Mouse (Mus musculus): ENCODE results near the gene Itpr2. TPM values are rescaled to one million over a fixed set of nuclear protein-coding genes. Genes with fewer than 3 reads are reported as not detected.
A peak's percentile ranks its signal among the peaks of the same experiment; 100 is the strongest.

Gene Itpr2
- polyA plus RNA-seq, 1 experiment from 2014 or later: 4.1 TPM

DNA sequence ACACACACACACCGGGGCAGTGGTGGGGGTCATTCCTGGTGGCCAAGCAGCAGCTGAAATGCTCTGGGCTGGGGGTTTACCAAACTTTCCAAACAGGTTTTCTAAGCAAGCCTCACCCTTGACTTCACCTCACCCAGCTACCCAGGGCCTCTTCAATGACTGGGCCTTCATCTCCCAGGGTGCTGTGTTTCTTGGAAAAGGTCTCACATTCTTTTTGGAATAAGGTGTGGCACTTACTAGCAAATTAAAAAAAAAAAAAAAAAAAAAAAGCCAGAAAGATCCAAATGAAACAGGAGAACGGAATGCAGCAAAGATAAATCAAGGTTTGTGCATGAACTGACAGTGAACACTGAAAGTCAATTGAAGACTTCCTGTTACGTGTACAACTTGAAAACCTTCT, 77.2 kb downstream of the Itpr2 start:
- Histone ChIP-seq H3K27ac (no peak overlapping the region), H3K4me1 (0 out of 2 replicates have a peak, but pooled peaks cover 8% of the 10 kb centered on the region), H3K4me3 (no peak overlapping the region), H3K36me3 (replicated peaks) (no peaks in the 10 kb centered on the region), H3K9me3 (no peaks in the 10 kb centered on the region), H3K27me3 (ENCODE audit: poor library complexity, severe bottlenecking) (no peaks in the 10 kb centered on the region)
- DNase-seq (ENCODE audit: extremely low spot score, low spot score): no peak
- WGBS: 86% methylated on average over 3 of the region's 3 CpGs

DNA sequence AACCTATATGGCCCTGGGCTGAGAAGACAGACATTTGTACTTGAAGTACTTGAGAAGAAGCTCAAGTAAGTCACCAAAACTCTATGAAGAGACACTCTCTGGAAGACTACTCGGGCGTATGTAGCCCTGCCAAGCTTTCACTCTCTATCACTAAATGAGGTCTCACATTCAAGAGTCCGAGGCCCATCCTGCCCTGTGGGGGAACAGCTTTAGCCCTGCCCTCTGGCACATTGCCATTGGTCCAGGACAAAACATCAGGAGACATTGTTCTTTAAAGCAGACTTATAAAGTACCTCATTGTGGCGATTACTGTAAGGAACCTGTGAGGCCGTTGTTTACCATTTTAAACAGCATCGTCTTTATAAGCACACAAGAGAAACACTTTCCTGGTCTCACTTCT, 77.7 kb downstream of the Itpr2 start:
- H3K36me3 ChIP-seq (replicated peaks): no peaks in the 10 kb centered on the region
- no peaks in the 10 kb centered on the region for H3K27me3 ChIP-seq (ENCODE audit: poor library complexity, severe bottlenecking)
- WGBS: 85% methylated on average over 6 of the region's 6 CpGs
- H3K4me1 ChIP-seq: 0 out of 2 replicates have a peak, but pooled peaks cover 5% of the 10 kb centered on the region
- H3K27ac ChIP-seq: no peak overlapping the region
- no peak overlapping the region for H3K4me3 ChIP-seq
- H3K9me3 ChIP-seq: no peaks in the 10 kb centered on the region
- DNase-seq (ENCODE audit: extremely low spot score, low spot score): no peak

DNA sequence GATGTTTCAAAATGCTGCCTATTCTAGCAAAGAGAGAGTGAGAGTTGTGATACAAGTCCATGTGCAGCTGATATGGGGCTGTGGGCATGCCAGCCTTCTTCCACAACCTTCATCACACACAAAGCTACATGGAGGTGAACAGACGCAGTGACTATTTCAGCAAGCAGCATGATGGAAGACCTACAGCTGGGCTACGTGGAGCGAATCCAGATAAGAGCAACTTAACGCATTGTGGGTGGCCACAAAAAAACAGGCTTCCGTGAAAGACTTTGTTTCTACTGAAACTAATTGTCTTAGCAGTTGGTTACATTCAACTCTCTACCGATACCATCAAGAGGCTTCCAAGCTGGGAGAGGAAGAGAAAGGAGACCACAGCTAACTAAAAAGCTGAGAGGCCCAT, 81.3 kb downstream of the Itpr2 start:
- Histone ChIP-seq H3K27ac (no peak overlapping the region), H3K27me3 (ENCODE audit: poor library complexity, severe bottlenecking) (no peaks in the 10 kb centered on the region), H3K4me3 (no peak overlapping the region), H3K9me3 (no peaks in the 10 kb centered on the region), H3K36me3 (replicated peaks) (no peaks in the 10 kb centered on the region), H3K4me1 (0 out of 2 replicates have a peak, but pooled peaks cover 5% of the 10 kb centered on the region)
- no peak for DNase-seq (ENCODE audit: extremely low spot score, low spot score)
- WGBS: 59% methylated on average over 6 of the region's 6 CpGs

DNA sequence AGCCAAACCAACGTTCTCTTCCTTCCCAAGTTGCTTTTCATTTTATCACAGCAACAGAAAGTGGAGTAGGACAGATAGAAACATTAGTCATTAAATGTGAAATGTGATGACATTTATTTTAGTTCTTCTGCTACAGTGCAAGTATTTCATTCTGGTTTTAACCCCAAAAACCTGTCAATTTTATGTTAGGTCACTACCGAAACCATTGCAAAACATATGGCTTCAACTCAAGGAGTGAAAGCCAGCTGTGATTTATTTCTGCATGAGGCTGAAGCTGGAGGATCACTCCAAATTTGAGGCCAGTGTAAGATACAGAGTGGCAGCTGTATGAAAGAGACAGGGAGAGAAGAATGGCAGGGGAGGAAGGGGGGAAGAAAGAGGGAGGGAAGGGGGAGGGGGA, 85.6 kb downstream of the Itpr2 start:
- Histone ChIP-seq H3K27me3 (ENCODE audit: poor library complexity, severe bottlenecking) (no peaks in the 10 kb centered on the region), H3K36me3 (replicated peaks) (no peaks in the 10 kb centered on the region), H3K9me3 (no peaks in the 10 kb centered on the region), H3K4me1 (peaks cover 18% of the 10 kb centered on the region), H3K4me3 (no peak overlapping the region), H3K27ac (no peak overlapping the region)
- no peak for DNase-seq (ENCODE audit: extremely low spot score, low spot score)
- 92% methylated on average over 2 of the region's 2 CpGs for WGBS

DNA sequence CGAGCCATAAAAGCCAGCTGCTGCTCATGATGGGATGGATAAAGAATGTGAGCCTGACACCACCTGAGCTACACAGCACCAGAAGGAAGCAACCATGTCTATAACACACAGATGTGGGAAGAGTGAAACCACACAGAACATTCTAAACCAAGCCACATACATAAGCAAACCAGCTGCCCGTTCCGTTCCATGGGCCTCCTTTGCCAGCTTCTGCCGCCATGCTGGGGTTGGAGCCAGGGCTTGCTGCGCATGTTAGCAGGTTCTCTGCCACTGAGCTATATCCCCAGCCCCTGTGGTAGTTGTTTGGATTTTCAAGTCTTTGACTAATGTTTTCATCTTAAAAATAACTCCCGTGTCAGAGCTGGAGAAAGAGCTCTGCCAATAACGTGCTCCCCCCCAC, 87.9 kb downstream of the Itpr2 start:
- WGBS: 91% methylated on average over 7 of the region's 7 CpGs
- Histone ChIP-seq H3K27me3 (ENCODE audit: poor library complexity, severe bottlenecking) (no peaks in the 10 kb centered on the region), H3K9me3 (no peaks in the 10 kb centered on the region), H3K4me1 (peaks cover 20% of the 10 kb centered on the region), H3K4me3 (no peak overlapping the region), H3K27ac (no peak overlapping the region), H3K36me3 (replicated peaks) (no peaks in the 10 kb centered on the region)
- DNase-seq (ENCODE audit: extremely low spot score, low spot score): no peak

GRCm38 (mm10) chr6:146411446-146412070, 90.5 kb downstream of the Itpr2 start:
- Histone ChIP-seq H3K4me1 (peaks cover 20% of the 10 kb centered on the region), H3K27ac (no peak overlapping the region), H3K4me3 (no peak overlapping the region), H3K9me3 (no peaks in the 10 kb centered on the region), H3K27me3 (ENCODE audit: poor library complexity, severe bottlenecking) (no peaks in the 10 kb centered on the region), H3K36me3 (replicated peaks) (no peaks in the 10 kb centered on the region)
- 87% methylated on average over 16 of the region's 16 CpGs for WGBS
- no peak for DNase-seq (ENCODE audit: extremely low spot score, low spot score)

- Histone ChIP-seq H3K4me3 (no peak overlapping the region; the same call in 1 of the 2 replicates), H3K9me3 (no peaks in the 10 kb centered on the region), H3K27me3 (ENCODE audit: poor library complexity, severe bottlenecking) (no peaks in the 10 kb centered on the region), H3K27ac (no peak overlapping the region), H3K36me3 (replicated peaks) (no peaks in the 10 kb centered on the region), H3K4me1 (peaks cover 20% of the 10 kb centered on the region)
- 70% methylated on average over 6 of the region's 6 CpGs for WGBS
- no peak for DNase-seq (ENCODE audit: extremely low spot score, low spot score)
Measured at GRCm38 (mm10) chr6:146410427-146410810, 91.6 kb downstream of the Itpr2 start.

GRCm38 (mm10) chr6:146409692-146410426, 92.2 kb downstream of the Itpr2 start:
- H3K4me3 ChIP-seq: peak overlapping the region; percentile 32
- 24% methylated on average over 10 of the region's 10 CpGs for WGBS
- peaks cover 20% of the 10 kb centered on the region for H3K4me1 ChIP-seq
- no peaks in the 10 kb centered on the region for H3K9me3 ChIP-seq
- peak; percentile 78 for DNase-seq (ENCODE audit: extremely low spot score, low spot score)
- 0 out of 2 replicates have a peak overlapping the region, but pooled peaks have one; percentile 36 for H3K27ac ChIP-seq
- H3K36me3 ChIP-seq (replicated peaks): no peaks in the 10 kb centered on the region
- H3K27me3 ChIP-seq (ENCODE audit: poor library complexity, severe bottlenecking): no peaks in the 10 kb centered on the region

DNA sequence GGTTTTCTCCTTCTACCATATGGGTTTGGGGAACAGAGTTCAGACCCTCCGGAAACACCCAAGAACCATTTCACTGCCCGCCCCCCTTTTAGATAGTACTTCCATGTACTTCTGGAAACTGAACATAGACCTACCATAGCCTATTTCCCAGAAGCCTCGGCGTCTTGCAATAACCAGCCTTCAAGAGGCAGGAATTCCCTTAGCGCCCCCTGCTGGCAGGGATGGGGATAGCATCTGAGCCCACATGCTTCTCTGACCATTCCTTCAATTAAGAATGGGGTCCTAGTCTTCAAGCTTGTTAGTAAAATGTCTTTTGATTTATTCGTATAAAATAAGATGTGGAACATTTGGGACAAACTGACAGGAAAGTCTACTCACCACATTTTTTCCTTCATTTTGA, 96.6 kb downstream of the Itpr2 start:
- Histone ChIP-seq H3K4me3 (no peak overlapping the region), H3K36me3 (replicated peaks) (no peaks in the 10 kb centered on the region), H3K27me3 (ENCODE audit: poor library complexity, severe bottlenecking) (no peaks in the 10 kb centered on the region), H3K27ac (no peak overlapping the region), H3K4me1 (peaks cover 25% of the 10 kb centered on the region), H3K9me3 (no peaks in the 10 kb centered on the region)
- peak; percentile 64 for DNase-seq (ENCODE audit: extremely low spot score, low spot score)
- WGBS: 55% methylated on average over 6 of the region's 6 CpGs

DNA sequence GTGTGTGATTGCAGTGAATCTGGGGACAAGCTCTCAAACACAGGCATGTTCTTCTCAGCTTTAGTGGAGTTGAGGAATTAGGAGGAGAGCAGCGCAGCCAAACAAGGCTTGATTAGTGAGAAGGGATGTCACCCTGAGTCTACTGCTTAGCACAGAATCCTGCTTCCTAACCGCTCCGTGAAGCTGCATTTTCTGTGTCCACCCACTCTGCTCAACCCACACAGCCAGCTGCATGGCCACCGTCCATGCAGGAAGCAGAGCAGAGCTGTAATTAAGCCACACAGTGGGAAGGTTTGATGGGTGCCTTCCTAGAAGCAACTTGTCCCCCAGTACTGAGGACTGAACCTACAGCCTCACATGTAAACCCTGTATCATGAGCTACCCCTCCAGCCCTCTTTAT, 97.1 kb downstream of the Itpr2 start:
- no peak for DNase-seq (ENCODE audit: extremely low spot score, low spot score)
- no peak overlapping the region for H3K4me3 ChIP-seq
- 94% methylated on average over 4 of the region's 4 CpGs for WGBS
- no peaks in the 10 kb centered on the region for H3K27me3 ChIP-seq (ENCODE audit: poor library complexity, severe bottlenecking)
- H3K36me3 ChIP-seq (replicated peaks): no peaks in the 10 kb centered on the region
- H3K27ac ChIP-seq: no peak overlapping the region
- H3K9me3 ChIP-seq: no peaks in the 10 kb centered on the region
- peaks cover 21% of the 10 kb centered on the region for H3K4me1 ChIP-seq

GRCm38 (mm10) chr6:146404156-146404555, 97.9 kb downstream of the Itpr2 start:
- Histone ChIP-seq H3K27me3 (ENCODE audit: poor library complexity, severe bottlenecking) (no peaks in the 10 kb centered on the region), H3K4me3 (no peak overlapping the region), H3K4me1 (peaks cover 18% of the 10 kb centered on the region), H3K36me3 (replicated peaks) (no peaks in the 10 kb centered on the region), H3K9me3 (no peaks in the 10 kb centered on the region), H3K27ac (no peak overlapping the region)
- no peak for DNase-seq (ENCODE audit: extremely low spot score, low spot score)
- 80% methylated on average over 10 of the region's 10 CpGs for WGBS

DNA sequence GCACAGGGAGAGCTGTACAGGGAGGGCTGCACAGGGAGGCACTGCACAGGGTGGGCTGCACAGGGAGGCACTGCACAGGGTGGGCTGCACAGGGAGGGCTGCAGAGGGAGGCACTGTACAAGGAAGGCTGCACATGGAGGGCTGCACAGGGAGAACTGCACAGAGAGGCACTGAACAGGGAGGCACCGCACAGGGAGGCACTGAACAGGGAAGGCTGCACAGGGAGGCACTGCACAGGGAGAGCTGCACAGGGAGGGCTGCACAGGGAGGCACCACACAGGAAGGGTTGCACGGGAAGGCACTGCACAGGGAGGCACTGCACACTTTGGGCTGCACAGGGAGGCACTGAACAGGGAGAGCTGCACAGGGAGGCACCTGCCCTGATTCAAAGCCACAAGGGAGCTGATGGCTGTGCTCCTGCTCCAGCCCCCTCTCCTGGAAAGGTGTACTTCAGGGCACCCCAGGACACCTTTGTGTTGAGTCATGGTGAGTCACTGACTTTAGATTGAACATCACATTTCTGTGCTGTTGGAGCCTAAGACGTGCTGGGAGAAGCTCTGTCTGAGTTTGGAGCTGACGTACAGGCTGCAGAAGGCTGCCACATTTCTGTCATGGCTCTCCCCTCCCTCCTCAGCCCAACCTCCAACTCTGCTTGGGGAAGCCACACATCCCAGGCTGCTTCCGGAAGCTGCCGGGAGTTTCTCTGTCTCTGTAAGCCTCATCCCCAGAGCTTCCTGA, 98.9 kb downstream of the Itpr2 start:
- Histone ChIP-seq H3K27me3 (ENCODE audit: poor library complexity, severe bottlenecking) (no peaks in the 10 kb centered on the region), H3K36me3 (replicated peaks) (no peaks in the 10 kb centered on the region), H3K9me3 (no peaks in the 10 kb centered on the region), H3K4me1 (peaks cover 18% of the 10 kb centered on the region), H3K27ac (no peak overlapping the region), H3K4me3 (no peak overlapping the region)
- DNase-seq (ENCODE audit: extremely low spot score, low spot score): no peak
- 51% methylated on average over 6 of the region's 6 CpGs for WGBS

- H3K4me1 ChIP-seq: peaks cover 4% of the 10 kb centered on the region
- no peaks in the 10 kb centered on the region for H3K27me3 ChIP-seq (ENCODE audit: poor library complexity, severe bottlenecking)
- no peak for DNase-seq (ENCODE audit: extremely low spot score, low spot score)
- peaks cover 3% of the 10 kb centered on the region; the same call in 1 of the 2 replicates for H3K9me3 ChIP-seq
- 87% methylated on average over 3 of the region's 3 CpGs for WGBS
- no peaks in the 10 kb centered on the region for H3K36me3 ChIP-seq (replicated peaks)
- H3K4me3 ChIP-seq: no peak overlapping the region
- H3K27ac ChIP-seq: no peak overlapping the region
Measured at GRCm38 (mm10) chr6:146397803-146398202, 104.2 kb downstream of the Itpr2 start.
